Mouse (Mus musculus): ENCODE measurements at regions not wholly inside any gene's neighbourhood (a gene's known extent, or its start where the extent isn't known, plus 50 kb on each side); places are given as distances from the start of the nearest gene placed in this dataset.

- no peak for TF ChIP-seq POLR2A (IDR thresholded peaks at IDR 0.05; ENCODE audit: borderline replicate concordance, extremely low read depth, insufficient read depth, insufficient read length, poor library complexity, severe bottlenecking)
- no peak for TF ChIP-seq CTCF (IDR thresholded peaks at IDR 0.05; ENCODE audit: borderline replicate concordance, extremely low read depth, insufficient read depth, insufficient read length)
Measured at GRCm38 (mm10) chr13:90355602-90356001, 266.2 kb upstream of the Xrcc4 start.

All from brain, embryonic 14.5 days (tissue).